Mouse (Mus musculus): ENCODE measurements around the gene Lce3b. TPM values are rescaled to one million over a fixed set of nuclear protein-coding genes. Genes with fewer than 3 reads are reported as not detected.

Lce3b gene
- polyA plus RNA-seq, 1 experiment from 2014 or later, result not detected

DNA sequence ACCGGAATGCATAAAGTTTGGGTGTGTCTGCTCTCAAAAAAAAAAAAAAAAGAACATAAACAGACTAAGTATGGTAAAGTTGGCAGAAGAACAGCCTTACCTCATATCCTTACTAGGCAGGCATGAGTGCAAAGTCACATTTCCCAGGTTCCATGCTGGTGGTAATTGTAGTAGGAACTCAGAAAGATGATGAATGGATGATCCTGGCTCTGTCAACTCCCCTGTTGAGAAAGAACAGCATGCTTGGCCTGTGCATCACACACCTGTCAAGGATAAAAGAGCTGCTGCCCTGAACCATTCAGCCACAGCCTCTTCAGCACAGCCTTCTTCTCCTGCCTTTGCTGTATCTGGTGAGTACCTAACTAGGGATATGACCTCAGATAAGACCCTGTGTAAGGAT lies 11.4 kb downstream of the Lce3b start, which contains the start of gene Lce3c:
Gene Lce3c (plus strand): TSS at position 301 of the 400 bp plus-strand sequence.
- ATAC-seq, result no peak
- 79% methylated on average over 1 of the region's 1 CpGs for WGBS

GRCm38 (mm10) chr3:92957090-92957489 lies 24.3 kb downstream of the Lce3b start, which contains the start of gene Lce3d:
TSS of gene Lce3d (plus strand) at chr3:92957390.
- Histone ChIP-seq H3K9me3 (replicated peaks; ENCODE audit: control insufficient read depth, low read length) (no peaks in the 10 kb centered on the region), H3K27ac (ENCODE audit: low read depth, low read length) (no peak within 1 kb of the TSS), H3K9ac (ENCODE audit: low read length) (no peak within 1 kb of the TSS), H3K36me3 (ENCODE audit: control insufficient read depth, insufficient read depth, low read length) (no peaks in the 10 kb centered on the region), H3K27me3 (replicated peaks; ENCODE audit: control insufficient read depth, insufficient read depth, low read length) (no peaks in the 10 kb centered on the region), H3K4me1 (ENCODE audit: control insufficient read depth, insufficient read depth, low read length) (no peaks in the 10 kb centered on the region), H3K4me3 (ENCODE audit: low read depth, low read length) (no peak within 1 kb of the TSS), H3K4me2 (ENCODE audit: low read length) (no peak within 1 kb of the TSS)
- WGBS, result 92% methylated on average over 1 of the region's 1 CpGs
- DNase-seq (ENCODE audit: low spot score) (no peak), ATAC-seq (no peak)

More for the DNA sequence above, 11.4 kb downstream of the Lce3b start, which contains the start of gene Lce3c:
- H3K4me3 ChIP-seq (ENCODE audit: low read depth, low read length), result no peak within 1 kb of the TSS
- H3K4me1 ChIP-seq (ENCODE audit: control insufficient read depth, insufficient read depth, low read length), result no peaks in the 10 kb centered on the region
- H3K4me2 ChIP-seq (ENCODE audit: low read length), result no peak within 1 kb of the TSS
- no peak within 1 kb of the TSS for H3K9ac ChIP-seq (ENCODE audit: low read length)
- H3K27ac ChIP-seq (ENCODE audit: low read depth, low read length), result no peak within 1 kb of the TSS
- H3K9me3 ChIP-seq (replicated peaks; ENCODE audit: control insufficient read depth, low read length), result no peaks in the 10 kb centered on the region
- DNase-seq (ENCODE audit: low spot score), result no peak
- H3K27me3 ChIP-seq (replicated peaks; ENCODE audit: control insufficient read depth, insufficient read depth, low read length), result no peaks in the 10 kb centered on the region
- no peaks in the 10 kb centered on the region for H3K36me3 ChIP-seq (ENCODE audit: control insufficient read depth, insufficient read depth, low read length)

DNA sequence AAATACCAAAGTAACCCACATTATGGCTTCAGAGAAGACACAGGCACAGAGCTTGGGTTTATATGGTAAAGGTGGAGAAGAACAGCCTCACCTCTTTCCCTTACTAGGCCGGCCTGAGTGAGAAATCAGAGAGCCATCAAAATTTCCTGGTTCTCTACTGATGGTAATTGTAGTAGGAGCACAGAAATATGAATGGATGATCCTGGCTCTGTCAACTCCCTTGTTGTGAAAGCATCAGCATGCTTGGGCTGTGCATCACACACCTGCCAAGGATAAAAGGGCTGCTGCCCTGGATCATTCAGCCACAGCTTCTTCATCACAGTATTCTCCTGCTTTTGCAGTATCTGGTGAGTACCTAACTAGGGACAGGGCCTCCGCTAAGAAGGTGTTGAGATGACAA lies 34.0 kb downstream of the Lce3b start, which contains the start of gene Lce3e:
Gene Lce3e (plus strand): TSS at position 301 of the 400 bp plus-strand sequence.
- H3K4me2 ChIP-seq (ENCODE audit: low read length), result no peak within 1 kb of the TSS
- no peaks in the 10 kb centered on the region for H3K36me3 ChIP-seq (ENCODE audit: control insufficient read depth, insufficient read depth, low read length)
- H3K4me1 ChIP-seq (ENCODE audit: control insufficient read depth, insufficient read depth, low read length), result no peaks in the 10 kb centered on the region
- no peak within 1 kb of the TSS for H3K4me3 ChIP-seq (ENCODE audit: low read depth, low read length)
- WGBS, result 93% methylated on average over 2 of the region's 2 CpGs
- H3K9ac ChIP-seq (ENCODE audit: low read length), result no peak within 1 kb of the TSS
- H3K27ac ChIP-seq (ENCODE audit: low read depth, low read length), result no peak within 1 kb of the TSS
- H3K27me3 ChIP-seq (replicated peaks; ENCODE audit: control insufficient read depth, insufficient read depth, low read length), result no peaks in the 10 kb centered on the region
- H3K9me3 ChIP-seq (replicated peaks; ENCODE audit: control insufficient read depth, low read length), result no peaks in the 10 kb centered on the region
- DNase-seq (ENCODE audit: low spot score) (no peak), ATAC-seq (no peak)

- 85% methylated on average over 2 of the region's 2 CpGs for WGBS
- no peaks in the 10 kb centered on the region for H3K9me3 ChIP-seq (replicated peaks; ENCODE audit: control insufficient read depth, low read length)
- no peak overlapping the region for H3K27ac ChIP-seq (ENCODE audit: low read depth, low read length)
- no peaks in the 10 kb centered on the region for H3K36me3 ChIP-seq (ENCODE audit: control insufficient read depth, insufficient read depth, low read length)
- ATAC-seq (no peak), DNase-seq (ENCODE audit: low spot score) (no peak)
- H3K9ac ChIP-seq (ENCODE audit: low read length), result no peak overlapping the region
- H3K4me3 ChIP-seq (ENCODE audit: low read depth, low read length), result no peak overlapping the region
- no peaks in the 10 kb centered on the region for H3K4me1 ChIP-seq (ENCODE audit: control insufficient read depth, insufficient read depth, low read length)
- no peak overlapping the region for H3K4me2 ChIP-seq (ENCODE audit: low read length)
- H3K27me3 ChIP-seq (replicated peaks; ENCODE audit: control insufficient read depth, insufficient read depth, low read length), result no peaks in the 10 kb centered on the region
These were observed 45.7 kb downstream of the Lce3b start for GRCm38 (mm10) chr3:92978484-92978883.

Other genes starting within 250 kb of the Lce3b start
- not detected in 2 replicates for gene Lce1d, start 245.8 kb upstream of the Lce3b start, polyA plus RNA-seq (2014; fragmentation: Nextera tagmentation; extraction: Ambion mirVana)
- gene Lce1e, start 223.9 kb upstream of the Lce3b start, polyA plus RNA-seq (2014; fragmentation: Nextera tagmentation; extraction: Ambion mirVana), result not detected in 2 replicates
- gene Lce1f, start 212.6 kb upstream of the Lce3b start, polyA plus RNA-seq (2014; fragmentation: Nextera tagmentation; extraction: Ambion mirVana), result not detected in 2 replicates
- gene Gm38119, start 193.9 kb upstream of the Lce3b start, polyA plus RNA-seq (2014; fragmentation: Nextera tagmentation; extraction: Ambion mirVana), result not detected in 2 replicates
- gene Lce1g, start 180.6 kb upstream of the Lce3b start, polyA plus RNA-seq (2014; fragmentation: Nextera tagmentation; extraction: Ambion mirVana), result not detected in 2 replicates
- not detected in 2 replicates for gene Lce1h, start 167.9 kb upstream of the Lce3b start, polyA plus RNA-seq (2014; fragmentation: Nextera tagmentation; extraction: Ambion mirVana)
- gene Lce1i, start 154.1 kb upstream of the Lce3b start, polyA plus RNA-seq (2014; fragmentation: Nextera tagmentation; extraction: Ambion mirVana), result not detected in 2 replicates
- not detected in 2 replicates for gene Lce1j, start 142.5 kb upstream of the Lce3b start, polyA plus RNA-seq (2014; fragmentation: Nextera tagmentation; extraction: Ambion mirVana)
- gene Lce1k, start 125.1 kb upstream of the Lce3b start, polyA plus RNA-seq (2014; fragmentation: Nextera tagmentation; extraction: Ambion mirVana), result not detected in 2 replicates
- not detected in 2 replicates for gene Kprp, start 105.7 kb upstream of the Lce3b start, polyA plus RNA-seq (2014; fragmentation: Nextera tagmentation; extraction: Ambion mirVana)
- not detected in 2 replicates for gene Lce1l, start 81.7 kb upstream of the Lce3b start, polyA plus RNA-seq (2014; fragmentation: Nextera tagmentation; extraction: Ambion mirVana)
- gene 2310050C09Rik, start 62.8 kb upstream of the Lce3b start, polyA plus RNA-seq (2014; fragmentation: Nextera tagmentation; extraction: Ambion mirVana), result not detected in 2 replicates
- not detected in 2 replicates for gene Lce3a, start 6.7 kb upstream of the Lce3b start, polyA plus RNA-seq (2014; fragmentation: Nextera tagmentation; extraction: Ambion mirVana)
- not detected in 2 replicates for gene Lce3c, start 11.5 kb downstream of the Lce3b start, polyA plus RNA-seq (2014; fragmentation: Nextera tagmentation; extraction: Ambion mirVana)
- not detected in 2 replicates for gene Lce3d, start 24.4 kb downstream of the Lce3b start, polyA plus RNA-seq (2014; fragmentation: Nextera tagmentation; extraction: Ambion mirVana)
- not detected in 2 replicates for gene Lce3e, start 34.1 kb downstream of the Lce3b start, polyA plus RNA-seq (2014; fragmentation: Nextera tagmentation; extraction: Ambion mirVana)
- not detected in 2 replicates for gene Lce3f, start 59.2 kb downstream of the Lce3b start, polyA plus RNA-seq (2014; fragmentation: Nextera tagmentation; extraction: Ambion mirVana)
- gene Crct1, start 82.7 kb downstream of the Lce3b start, polyA plus RNA-seq (2014; fragmentation: Nextera tagmentation; extraction: Ambion mirVana), result 0.25 TPM in 1 of 2 replicates, not detected in the other
- not detected in 2 replicates for gene Lce1m, start 86.1 kb downstream of the Lce3b start, polyA plus RNA-seq (2014; fragmentation: Nextera tagmentation; extraction: Ambion mirVana)
- not detected in 2 replicates for gene Gm4858, start 135.8 kb downstream of the Lce3b start, polyA plus RNA-seq (2014; fragmentation: Nextera tagmentation; extraction: Ambion mirVana)
- gene Crnn, start 211.8 kb downstream of the Lce3b start, polyA plus RNA-seq (2014; fragmentation: Nextera tagmentation; extraction: Ambion mirVana), result not detected in 2 replicates